Mouse (Mus musculus): Measurements from ENCODE around the gene Astl.

The Astl gene

GRCm38 (mm10) chr2:127398738-127399137, 60.3 kb downstream of the Astl start:
- no peak for DNase-seq (ENCODE audit: inconsistent age in 2 of 2, low spot score in 1 of 2)
